Mouse (Mus musculus) E14TG2a.4 (cell line): ENCODE measurements at regions not wholly inside any gene's neighbourhood (a gene's known extent, or its start where the extent isn't known, plus 50 kb on each side); places are given as distances from the start of the nearest gene placed in this dataset.

Experiments
- CTCF ChIP-seq: conservative IDR thresholded peaks from 2 replicates; pipeline ENCODE4 v1.5.1; 2014; ENCODE audit warnings: low read length
- NANOG ChIP-seq: IDR thresholded peaks from 2 replicates; pipeline ENCODE4 v1.6.1; 2014; ENCODE audit warnings: borderline replicate concordance, low read length, mixed read lengths

DNA sequence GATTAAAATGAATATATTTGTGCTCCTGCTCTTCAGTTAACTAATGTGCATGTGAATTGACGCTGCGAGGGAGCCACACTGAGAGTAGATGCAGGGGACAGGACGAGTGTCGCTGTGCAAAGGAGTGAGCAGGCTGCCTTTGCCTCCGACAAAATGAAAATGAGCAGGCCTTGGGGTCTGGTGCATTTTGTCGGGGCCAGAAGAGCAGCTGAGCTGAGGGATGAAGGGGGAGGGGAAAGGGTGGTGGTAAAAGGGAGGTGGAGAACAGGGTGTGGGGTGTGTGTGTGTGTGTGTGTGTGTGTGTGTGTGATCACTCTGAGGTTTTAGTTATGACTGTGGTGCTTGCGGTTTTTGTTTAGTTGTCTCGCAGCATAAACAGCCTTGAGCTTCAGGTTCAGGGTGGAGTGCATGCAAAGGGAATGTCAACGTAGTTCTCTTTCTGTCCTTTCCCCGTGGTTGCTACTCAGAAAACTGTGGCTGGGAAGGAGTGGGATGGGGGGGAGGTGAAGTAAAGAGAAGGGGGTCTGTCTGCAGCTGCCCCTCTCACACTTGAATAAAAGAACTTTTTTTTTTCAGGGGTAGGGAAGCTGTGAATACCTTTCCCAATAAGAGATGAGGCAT lies 163.0 kb upstream of the Tmem161b start:
- TF ChIP-seq CTCF, result no peak
- TF ChIP-seq NANOG, result no peak
